Mouse (Mus musculus) embryonic fibroblast, embryonic 13.5 days (primary cell): ENCODE data around the gene Htra3.

Experiments
- CTCF ChIP-seq: IDR thresholded peaks from 2 replicates; pipeline ENCODE4 v1.5.1; 2011; ENCODE audit warnings: mild to moderate bottlenecking, control low read depth, low read length, moderate library complexity, borderline replicate concordance; ENCODE audit not compliant: insufficient read depth
- POLR2A ChIP-seq: IDR thresholded peaks from 2 replicates; pipeline ENCODE4 v1.6.1; 2011; ENCODE audit warnings: low read depth, mild to moderate bottlenecking, control low read depth, low read length, moderate library complexity

GRCm38 (mm10) chr5:35645938-35646493, 33.6 kb downstream of the Htra3 start:
- TF ChIP-seq POLR2A (no peak), CTCF (no peak)
